Comparison of ENCODE assay signal across 12 mouse cellular contexts in the genomic region with DNA sequence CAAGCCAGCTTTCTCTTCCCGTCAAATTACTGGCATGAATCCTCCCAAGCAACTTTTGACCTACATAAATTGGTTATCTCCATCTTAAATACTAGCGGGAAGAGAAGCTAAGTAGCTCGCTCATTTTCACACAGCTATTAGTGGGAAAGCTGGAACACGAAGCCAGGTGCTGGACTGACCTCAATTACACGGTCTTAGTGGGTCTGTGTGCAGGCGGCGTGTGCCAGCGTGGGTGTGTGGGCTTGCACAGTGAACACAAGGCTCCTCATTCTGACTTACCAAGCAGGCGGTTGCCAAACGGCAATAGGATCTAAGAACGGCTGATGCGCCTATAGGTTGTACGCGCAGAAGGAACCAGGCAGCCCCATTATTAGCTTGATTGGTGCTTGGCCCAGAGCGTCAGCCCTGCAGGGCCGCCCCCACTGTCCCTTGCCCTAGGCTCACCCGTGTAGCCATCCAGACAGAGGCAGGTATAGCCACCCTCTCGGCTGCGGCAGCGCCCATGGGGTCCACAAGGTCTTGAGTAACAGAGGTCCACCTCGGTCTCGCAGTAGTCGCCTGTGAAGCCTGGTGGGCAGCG. TPM values are rescaled to one million over a fixed set of nuclear protein-coding genes. Genes with fewer than 3 reads are reported as not detected.
DNase-seq lines count a peak whose midpoint lies in the region.
"Had no signal": no experiment of that assay in that cellular context is flagged by ENCODE, and none has a peak within 500 bp of the region (broad histone marks: within the 10 kb centered on the region; RNA-seq: fewer than 3 reads in every experiment).

No protein-coding gene starts in this region.

- DNase-seq in cerebellum, postnatal 10 days: peak; percentile 55 to 58
- DNase-seq in cerebellum, adult 9-11 months: no peak
- DNase-seq in right cerebral cortex, adult 2 months (ENCODE audit: low spot score in 2 of 2): peak; percentile 70 to 74
- no peak for DNase-seq in right cerebral cortex, postnatal 14 days
- peak; percentile 63 to 76 for DNase-seq in left cerebral cortex, postnatal 25 days (ENCODE audit: low spot score in 2 of 2)
- DNase-seq in telencephalon, adult 2 months (ENCODE audit: low read depth, low spot score): peak; percentile 46
- no peak for DNase-seq in lung, postnatal 10 days
- no peak for DNase-seq in urinary bladder, postnatal 36 days (ENCODE audit: low spot score in 2 of 2)
- DNase-seq: adrenal gland, postnatal 10 days; cerebellum, adult 18-20 months; lung, embryonic 14.5 days had no signal

- intact Hi-C loops in left cerebral cortex, postnatal 25 days (cut with DNase I): loop anchor here (5.0 kb wide), 1 partner anchor 146 kb away; no protein-coding TSS in a partner anchor

RNA-seq across cellular contexts. Expression of gene Celsr2, which starts 9.0 kb away (rescaled TPM):
- 100 to 1,000 TPM; 160 to 168 TPM for total RNA-seq in left cerebral cortex, postnatal 25 days (2021)

RNA-seq across cellular contexts. Expression of gene Psrc1, which starts 22.8 kb away (rescaled TPM):
- 10 to 100 TPM; 12.9 to 18.6 TPM for total RNA-seq in left cerebral cortex, postnatal 25 days (2021)

RNA-seq across cellular contexts. Expression of gene Sars, which starts 38.6 kb away (rescaled TPM):
- 100 to 1,000 TPM; 207 to 212 TPM for total RNA-seq in left cerebral cortex, postnatal 25 days (2021)

RNA-seq across cellular contexts. Expression of gene Mybphl, which starts 41.7 kb away (rescaled TPM):
- total RNA-seq in left cerebral cortex, postnatal 25 days (2021): under 1 TPM; 0.25 to 0.85 TPM
- total RNA-seq: adrenal gland, postnatal 10 days; granulocyte monocyte progenitor cell, adult 5-6 weeks had no signal

Comparison
In these comparisons a context has a peak if more than half of its experiments do, and no peak if none do; other contexts are left out.
1. DNase-seq: peak in cerebellum, postnatal 10 days (2 of 2), right cerebral cortex, adult 2 months (2 of 2), left cerebral cortex, postnatal 25 days (2 of 2) and telencephalon, adult 2 months (single experiment); none in cerebellum, adult 9-11 months (single experiment), right cerebral cortex, postnatal 14 days (single experiment), lung, postnatal 10 days (single experiment) and urinary bladder, postnatal 36 days (0 of 2).